Mouse (Mus musculus): ENCODE measurements around the gene H2-Ob. TPM values are rescaled to one million over a fixed set of nuclear protein-coding genes. Genes with fewer than 3 reads are reported as not detected.
"Not testable (repeated sequence)": the region's sequence is repeated elsewhere in the genome, so short reads cannot be mapped to it uniquely, and the experiment has no call there.

H2-Ob gene
- total RNA-seq, 2 experiments from 2014 or later = 0.83 to 0.84 TPM

DNA sequence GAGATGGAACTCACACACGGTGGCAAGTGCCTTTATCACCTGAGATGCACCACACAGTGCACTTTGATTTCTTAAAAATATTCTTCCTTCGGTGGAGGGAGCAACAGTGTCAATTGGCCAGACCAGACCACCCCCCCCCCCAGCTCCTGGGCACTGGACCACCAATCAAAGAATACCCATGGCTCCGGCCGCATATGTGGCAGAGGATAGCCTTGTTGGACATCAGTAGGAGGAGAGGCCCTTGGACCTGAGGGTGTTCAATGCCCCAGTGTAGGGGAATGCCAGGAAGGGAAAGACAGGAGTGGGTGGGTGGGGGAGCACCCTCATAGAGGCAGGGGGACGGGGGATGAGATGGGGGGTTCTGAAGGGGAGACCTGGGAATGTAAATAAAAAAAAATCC is 32.0 kb upstream of the H2-Ob start:
- DNase-seq = no peak
- intact Hi-C loops (cut with DNase I) = loop anchor here (2.0 kb wide), 1 partner anchor 34 kb away; no protein-coding TSS in a partner anchor

DNA sequence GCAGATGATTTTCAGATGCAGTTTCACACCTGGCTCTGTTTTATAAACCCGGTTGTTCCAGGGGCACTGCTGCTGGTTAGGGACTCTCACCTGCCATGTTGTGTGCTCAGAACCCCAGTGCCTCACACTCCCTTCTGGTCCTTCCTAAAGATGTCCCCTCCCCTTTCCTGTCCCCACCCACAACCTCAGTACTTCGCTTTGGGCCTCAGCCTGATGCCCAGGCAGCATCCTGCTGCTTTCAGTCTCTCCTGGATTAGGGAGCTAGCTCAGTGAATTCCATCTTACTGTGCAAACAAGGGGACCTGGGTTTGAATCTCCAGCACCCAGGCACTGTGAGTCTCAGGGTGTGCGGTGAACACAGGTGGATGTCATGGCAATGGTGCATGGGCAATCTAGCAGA is 31.2 kb upstream of the H2-Ob start:
- no peak for DNase-seq
- intact Hi-C loops (cut with DNase I) = loop anchor here (2.0 kb wide), 1 partner anchor 33 kb away; no protein-coding TSS in a partner anchor

DNA sequence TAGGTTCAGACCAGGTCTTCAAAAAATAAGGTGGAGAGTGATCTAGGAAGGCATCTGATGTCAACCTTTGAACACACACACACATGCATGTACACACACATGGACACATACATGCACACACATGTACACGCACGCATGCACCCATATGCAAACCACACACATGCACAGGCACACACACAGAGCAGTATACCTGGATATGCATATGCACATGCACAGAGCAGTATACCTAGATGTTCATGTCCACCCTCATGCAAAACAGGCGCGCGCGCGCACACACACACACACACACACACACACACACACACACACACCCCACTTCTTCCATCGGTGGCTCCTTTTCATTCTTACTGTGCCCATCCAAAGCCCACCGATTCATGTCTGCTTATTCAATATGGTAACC is 30.8 kb upstream of the H2-Ob start:
- intact Hi-C loops (cut with DNase I) = loop anchor here (2.0 kb wide), 1 partner anchor 33 kb away; no protein-coding TSS in a partner anchor
- no peak for DNase-seq

DNA sequence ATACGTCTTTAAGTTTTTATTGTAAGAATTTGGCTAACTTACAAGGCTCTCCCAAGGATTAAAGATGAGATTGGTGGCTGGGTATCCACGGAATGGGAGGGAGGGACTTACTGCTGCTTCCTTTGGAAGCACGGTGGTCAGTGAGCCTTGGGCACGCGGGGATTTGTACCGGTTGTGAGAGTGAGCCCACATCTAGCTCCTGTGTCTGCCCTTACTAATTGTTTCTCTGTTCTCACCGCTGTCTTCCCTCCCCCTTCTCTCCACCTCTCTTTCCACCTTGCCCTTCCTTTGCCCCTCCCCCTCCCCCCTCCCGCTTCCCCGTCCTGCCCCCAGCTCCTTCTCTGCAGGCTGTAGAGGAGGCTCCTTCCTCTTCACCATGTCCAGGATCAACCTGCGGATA is 30.3 kb upstream of the H2-Ob start:
- DNase-seq = no peak
- intact Hi-C loops (cut with DNase I) = no loop called here

DNA sequence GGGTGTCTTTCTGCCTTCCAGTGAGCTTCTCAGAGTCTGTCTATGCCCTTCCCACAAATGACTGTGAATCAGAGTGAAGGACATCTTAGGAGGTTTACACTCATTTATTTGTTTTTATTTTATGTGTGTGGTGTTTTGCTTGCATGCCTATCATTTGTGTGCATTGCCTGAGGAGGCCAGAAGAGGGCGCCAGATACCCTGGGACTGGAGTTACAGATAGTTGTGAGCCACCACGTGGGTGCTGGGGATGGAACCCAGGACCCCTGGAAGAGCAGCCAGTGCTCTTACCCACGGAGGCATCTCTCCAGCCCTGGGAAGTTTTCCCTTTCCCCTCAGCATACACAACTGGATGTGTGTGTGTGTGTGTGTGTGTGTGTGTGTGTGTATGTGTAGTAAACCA is 29.0 kb upstream of the H2-Ob start:
- intact Hi-C loops (cut with DNase I) = no loop called here
- no peak for DNase-seq

DNA sequence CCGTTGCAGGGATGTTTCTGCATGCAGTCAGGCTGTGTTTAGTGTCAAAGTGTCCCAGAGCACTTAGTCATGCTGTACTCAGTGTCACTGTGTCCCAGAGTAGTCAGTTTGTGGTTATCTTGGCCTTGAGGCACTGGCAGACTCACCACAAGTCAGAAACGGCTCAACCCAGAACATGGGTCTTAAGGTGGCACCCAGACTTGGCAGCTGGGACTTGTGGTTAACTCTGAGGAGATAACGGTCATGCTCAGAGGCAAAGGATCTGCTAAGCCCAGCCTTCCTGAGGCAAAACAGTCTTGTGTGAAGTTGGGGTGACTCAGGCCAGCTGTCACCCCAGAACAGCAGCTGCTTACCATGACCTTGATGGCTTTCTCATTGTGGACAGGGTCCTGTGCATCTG is 28.1 kb upstream of the H2-Ob start:
- intact Hi-C loops (cut with DNase I) = no loop called here
- DNase-seq = no peak

DNA sequence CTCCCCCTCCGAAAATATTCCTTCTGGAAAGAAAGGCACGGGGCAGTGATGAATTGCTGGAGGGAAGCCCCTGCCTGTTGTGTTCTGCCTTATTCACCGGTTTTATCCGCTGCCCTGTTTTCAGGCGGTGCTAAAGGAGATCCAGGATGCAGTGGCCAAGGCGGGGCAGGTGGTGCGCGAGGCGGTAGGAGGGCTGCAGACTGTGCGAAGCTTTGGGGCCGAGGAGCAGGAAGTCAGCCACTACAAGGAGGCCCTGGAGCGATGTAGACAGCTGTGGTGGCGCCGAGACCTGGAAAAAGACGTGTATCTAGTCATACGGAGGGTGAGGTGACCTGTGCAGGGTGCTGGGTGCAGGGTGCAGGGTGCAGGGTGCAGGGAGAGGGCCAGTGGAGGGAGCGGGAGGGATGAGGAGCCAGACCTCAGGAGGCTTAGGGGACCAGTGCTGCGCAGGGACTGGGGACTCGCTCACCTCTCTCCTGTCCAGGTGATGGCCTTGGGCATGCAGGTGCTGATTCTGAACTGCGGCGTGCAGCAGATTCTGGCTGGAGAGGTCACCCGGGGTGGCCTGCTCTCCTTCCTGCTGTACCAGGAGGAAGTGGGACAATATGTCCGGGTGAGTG is 26.8 kb upstream of the H2-Ob start:
- intact Hi-C loops (cut with DNase I) = no loop called here
- DNase-seq = no peak

DNA sequence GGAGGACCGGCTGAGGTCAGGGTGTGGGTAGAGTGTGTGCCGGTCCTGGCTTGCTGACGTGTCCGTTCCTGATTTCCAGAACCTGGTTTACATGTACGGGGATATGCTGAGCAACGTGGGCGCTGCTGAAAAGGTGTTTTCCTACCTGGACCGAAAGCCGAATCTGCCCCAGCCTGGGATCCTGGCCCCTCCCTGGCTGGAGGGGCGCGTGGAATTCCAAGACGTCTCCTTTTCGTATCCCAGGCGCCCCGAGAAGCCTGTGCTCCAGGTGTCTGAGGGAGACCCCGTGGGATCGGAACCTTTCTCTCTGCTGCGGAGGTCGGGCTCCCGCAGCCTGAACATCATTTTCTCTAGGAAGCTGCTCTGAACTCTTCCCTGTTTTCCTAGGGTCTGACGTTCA is 24.8 kb upstream of the H2-Ob start:
- DNase-seq = no peak
- intact Hi-C loops (cut with DNase I) = no loop called here

DNA sequence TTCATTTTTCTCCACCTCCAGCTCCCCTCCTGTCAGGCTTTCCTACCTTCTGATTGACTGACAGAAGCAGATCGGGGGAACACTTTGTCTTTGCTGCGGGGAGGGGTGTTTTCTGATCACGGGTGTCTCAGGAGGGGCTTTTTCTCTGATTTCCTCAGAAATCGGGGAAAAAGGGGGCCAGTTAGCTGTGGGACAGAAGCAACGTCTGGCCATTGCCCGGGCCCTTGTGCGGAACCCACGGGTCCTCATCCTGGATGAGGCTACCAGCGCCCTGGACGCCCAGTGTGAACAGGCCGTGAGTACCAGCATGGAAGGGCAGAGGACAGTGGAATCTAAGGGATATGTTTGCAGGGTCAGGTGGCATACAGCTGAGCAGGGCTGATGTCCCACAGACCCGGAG is 23.5 kb upstream of the H2-Ob start:
- no peak for DNase-seq
- intact Hi-C loops (cut with DNase I) = no loop called here

DNA sequence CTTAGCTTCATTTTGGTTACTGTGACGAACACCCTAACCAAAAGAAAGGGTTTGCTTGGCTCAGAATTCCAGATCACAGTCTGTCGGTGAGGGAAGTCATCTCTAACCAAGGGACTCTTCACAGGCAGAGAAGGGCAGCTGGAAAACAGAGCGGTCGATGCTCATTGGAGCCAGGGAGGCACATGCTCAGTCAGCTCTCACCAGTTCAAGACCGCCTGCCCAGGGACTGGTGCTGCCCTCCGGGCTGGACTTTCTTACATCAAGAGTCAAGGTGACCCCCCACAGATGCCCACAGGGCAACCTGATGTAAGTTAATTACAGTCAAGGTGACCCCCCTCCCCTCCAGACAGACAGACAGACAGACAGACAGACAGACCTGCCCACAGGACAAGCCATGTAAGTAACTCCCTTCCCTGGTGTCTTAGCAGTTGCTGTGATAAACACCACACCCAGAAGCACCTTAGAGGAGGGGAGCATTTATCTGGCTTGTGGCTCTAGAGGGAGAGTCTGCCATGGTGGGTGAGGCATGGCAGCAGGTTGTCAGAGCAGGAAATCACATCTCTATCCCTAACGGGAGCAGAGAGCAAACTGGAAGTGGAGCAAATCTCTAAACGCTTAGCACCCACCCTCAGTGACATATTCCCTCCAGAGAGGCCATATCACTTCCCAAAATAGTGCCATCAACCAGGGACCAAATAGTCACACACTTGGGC is 21.3 kb upstream of the H2-Ob start:
- no peak for DNase-seq
- intact Hi-C loops (cut with DNase I) = no loop called here

DNA sequence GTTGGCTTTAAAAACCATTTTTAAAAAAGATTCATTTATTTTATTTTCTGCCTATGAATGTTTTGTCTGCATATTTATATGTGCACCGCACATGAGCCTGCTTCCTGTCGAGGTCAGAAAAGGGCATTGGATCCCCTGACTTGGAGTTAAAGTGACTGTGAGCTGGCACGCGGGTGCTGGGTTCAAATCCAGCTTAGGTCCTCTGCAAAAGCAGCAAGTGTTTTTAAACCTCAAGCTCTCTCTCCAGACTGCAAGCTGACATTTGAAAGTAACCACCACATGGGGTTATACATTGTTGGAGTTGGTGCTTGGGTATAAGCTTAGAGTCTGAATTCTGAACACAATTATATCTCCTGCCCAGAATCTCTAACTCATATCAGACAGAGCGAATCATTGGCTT is 20.7 kb upstream of the H2-Ob start:
- intact Hi-C loops (cut with DNase I) = no loop called here
- no peak for DNase-seq

DNA sequence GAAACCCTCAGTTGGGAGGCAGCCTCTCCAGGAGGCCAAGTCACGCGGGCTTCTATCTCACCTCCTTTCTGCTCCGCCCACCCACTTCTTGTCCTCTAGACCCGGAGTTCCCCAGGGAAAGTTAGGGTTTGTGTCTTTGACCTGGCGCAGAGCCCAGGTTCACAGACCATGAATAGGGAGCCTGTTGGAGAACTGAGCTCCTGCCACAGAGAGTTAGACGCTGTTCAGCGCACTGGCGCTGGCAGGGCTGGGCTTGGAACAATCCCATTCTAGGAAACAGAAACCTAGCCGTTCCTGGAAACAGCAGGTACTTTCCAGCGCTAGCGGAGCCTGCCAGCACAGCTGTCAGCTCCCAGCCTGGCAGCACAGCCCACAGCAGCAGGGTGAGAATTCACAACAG is 20.0 kb upstream of the H2-Ob start:
- DNase-seq = peak; percentile 76 to 77
- intact Hi-C loops (cut with DNase I) = no loop called here

DNA sequence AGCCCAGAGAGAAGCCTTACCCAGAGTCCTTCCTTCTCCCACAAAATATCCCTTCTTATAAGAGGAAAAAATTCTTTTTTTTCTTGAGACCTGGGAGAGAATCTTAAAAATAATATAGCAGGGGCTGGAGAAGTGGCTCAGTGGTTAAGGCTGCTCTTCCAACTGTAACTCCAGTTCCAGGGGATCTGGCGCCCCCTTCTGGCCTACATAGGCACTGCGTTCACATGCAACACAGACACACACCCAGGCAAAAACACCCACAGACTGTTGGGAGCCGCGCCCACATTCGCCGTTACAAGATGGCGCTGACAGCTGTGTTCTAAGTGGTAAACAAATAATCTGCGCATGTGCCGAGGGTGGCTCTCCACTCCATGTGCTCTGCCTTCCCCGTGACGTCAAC is 19.6 kb upstream of the H2-Ob start:
- intact Hi-C loops (cut with DNase I) = not testable (repeated sequence)

DNA sequence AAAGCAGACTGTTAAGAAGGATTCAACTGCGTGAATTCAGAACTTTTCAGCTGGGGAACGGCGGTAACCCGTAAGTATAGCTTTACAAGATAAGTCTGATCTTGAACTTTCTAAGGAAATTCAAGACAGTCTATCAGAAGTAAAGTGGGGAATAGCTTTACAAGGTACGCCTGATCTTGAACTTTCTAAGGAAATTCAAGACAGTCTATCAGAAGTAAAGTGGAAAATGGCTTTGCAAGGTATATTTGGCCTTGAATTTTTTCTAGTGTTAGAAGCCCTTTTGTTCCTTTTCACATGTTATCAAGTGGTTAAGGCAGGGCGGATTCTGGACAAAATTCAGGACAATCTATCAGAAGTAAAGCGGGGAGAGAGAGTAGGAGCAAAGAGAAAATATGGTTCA is 18.9 kb upstream of the H2-Ob start:
- intact Hi-C loops (cut with DNase I); DNase-seq: not testable (repeated sequence)

More for the DNA sequence above, 19.6 kb upstream of the H2-Ob start:
- DNase-seq = peak in 1 of 2 experiments; percentile 76

DNA sequence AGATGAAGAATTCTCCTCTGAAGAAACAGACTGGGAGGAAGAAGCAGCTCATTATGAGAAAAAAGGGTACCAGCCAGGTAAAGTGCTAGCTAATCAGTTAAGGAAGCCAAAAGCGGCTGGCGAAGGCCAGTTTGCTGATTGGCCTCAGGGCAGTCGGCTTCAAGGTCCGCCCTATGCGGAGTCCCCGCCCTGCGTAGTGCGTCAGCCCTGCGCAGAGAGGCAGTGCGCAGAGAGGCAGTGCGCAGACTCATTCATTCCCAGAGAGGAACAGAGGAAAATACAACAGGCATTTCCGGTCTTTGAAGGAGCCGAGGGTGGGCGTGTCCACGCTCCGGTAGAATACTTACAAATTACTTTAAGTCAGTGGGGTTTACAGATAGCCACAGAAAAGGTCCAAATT is 18.3 kb upstream of the H2-Ob start:
- DNase-seq; intact Hi-C loops (cut with DNase I): not testable (repeated sequence)

DNA sequence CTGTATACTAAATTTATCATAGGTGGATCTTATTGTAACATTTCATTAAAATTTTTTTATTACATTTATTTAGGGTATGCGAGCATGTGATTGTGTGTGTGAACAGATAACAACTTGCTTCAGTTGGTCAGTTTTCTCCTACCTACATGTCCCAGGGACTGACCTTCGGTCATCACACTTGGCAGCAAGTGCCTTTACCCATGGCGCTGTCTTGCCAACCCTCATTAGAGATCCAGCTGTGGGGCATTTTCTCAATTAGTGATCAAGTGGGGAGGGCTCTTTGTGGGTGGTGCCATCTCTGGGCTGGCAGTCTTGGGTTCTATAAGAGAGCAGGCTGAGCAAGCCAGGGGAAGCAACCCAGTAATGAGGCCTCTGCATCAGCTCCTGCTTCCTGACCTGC is 13.9 kb upstream of the H2-Ob start:
- intact Hi-C loops (cut with DNase I) = no loop called here
- no peak for DNase-seq

DNA sequence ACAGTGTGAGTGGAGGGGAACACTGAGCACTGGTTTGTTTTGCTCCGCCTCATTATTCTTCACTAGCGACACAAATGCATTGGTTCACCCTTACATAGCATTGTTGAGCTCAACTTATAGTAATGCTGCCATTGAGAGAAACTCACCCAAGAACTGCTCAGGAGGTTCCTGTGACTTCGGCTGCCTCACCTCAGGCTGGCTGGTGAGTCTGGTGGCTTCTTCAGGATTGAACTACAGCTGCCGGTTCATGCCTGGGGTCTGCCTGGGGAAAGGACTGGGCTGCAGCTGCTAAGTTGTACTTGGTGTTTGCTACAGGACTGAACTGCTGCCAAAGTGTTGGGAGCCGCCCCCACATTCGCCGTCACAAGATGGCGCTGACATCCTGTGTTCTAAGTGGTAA is 13.3 kb upstream of the H2-Ob start:
- intact Hi-C loops (cut with DNase I) = no loop called here
- no peak for DNase-seq

DNA sequence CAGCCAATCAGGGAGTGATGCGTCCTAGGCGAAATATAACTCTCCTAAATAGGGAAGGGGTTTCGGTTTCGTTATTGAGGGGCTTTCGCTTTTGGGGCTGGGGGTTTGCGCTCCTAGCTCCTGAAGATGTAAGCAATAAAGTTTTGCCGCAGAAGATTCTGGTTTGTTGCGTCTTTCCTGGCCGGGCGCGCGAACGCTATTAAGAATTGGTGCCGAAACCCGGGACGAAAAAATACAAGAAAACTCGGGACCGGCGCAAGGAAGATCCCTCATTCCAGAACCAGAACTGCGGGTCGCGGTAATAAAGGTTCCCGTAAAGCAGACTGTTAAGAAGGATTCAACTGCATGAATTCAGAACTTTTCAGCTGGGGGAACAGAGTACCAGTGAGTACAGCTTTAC is 12.8 kb upstream of the H2-Ob start:
- DNase-seq; intact Hi-C loops (cut with DNase I): not testable (repeated sequence)

DNA sequence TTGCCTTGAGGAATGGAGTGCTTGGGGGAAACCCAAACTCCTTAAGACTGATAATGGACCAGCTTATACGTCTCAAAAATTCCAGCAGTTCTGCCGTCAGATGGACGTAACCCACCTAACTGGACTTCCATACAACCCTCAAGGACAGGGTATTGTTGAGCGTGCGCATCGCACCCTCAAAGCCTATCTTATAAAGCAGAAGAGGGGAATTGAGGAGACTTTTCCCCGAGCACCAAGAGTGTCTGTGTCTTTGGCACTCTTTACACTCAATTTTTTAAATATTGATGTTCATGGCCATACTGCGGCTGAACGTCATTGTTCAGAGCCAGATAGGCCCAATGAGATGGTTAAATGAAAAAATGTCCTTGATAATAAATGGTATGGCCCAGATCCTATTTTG is 7.7 kb upstream of the H2-Ob start:
- DNase-seq; intact Hi-C loops (cut with DNase I): not testable (repeated sequence)

DNA sequence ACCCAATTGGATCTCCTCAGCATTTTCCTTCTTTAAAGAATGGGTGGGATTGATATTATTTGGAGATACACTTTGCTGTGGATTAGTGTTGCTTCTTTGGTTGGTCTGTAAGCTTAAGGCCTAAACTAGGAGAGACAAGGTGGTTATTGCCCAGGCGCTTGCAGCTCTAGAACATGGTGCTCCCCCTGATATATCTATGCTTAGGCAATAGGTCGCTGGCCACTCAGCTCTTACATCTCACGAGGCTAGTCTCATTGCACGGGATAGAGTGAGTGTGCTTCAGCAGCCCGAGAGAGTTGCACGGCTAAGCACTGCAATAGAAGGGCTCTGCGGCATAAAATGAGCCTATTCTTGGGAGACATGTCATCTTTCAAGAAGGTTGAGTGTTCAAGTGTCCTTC is 6.7 kb upstream of the H2-Ob start:
- intact Hi-C loops (cut with DNase I); DNase-seq: not testable (repeated sequence)

DNA sequence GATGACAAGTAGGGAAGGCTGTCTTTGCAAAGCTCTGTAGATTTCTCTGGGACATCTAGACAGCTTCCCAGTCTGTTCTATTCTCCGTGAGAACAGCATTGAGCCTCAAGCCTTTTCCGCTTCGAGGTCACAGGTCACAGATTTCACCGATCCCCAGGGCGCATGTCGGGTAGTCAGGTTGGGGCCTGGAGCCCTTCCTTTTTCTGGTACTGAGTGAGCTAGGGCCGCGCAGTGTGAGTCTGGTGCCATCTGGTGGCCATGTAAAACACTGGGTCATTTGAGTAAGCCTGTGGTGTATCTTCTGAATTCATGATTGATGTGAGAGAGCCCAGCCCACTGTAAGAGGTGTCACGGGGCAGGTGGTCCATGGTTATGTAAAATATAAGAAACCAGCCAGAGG is 3.8 kb upstream of the H2-Ob start:
- intact Hi-C loops (cut with DNase I) = loop anchor here (1.0 to 5.0 kb wide), 5 partner anchors 31 to 158 kb away; partner anchors contain the start of genes Psmb9 and Tap1
- DNase-seq = peak; percentile 82 to 83

DNA sequence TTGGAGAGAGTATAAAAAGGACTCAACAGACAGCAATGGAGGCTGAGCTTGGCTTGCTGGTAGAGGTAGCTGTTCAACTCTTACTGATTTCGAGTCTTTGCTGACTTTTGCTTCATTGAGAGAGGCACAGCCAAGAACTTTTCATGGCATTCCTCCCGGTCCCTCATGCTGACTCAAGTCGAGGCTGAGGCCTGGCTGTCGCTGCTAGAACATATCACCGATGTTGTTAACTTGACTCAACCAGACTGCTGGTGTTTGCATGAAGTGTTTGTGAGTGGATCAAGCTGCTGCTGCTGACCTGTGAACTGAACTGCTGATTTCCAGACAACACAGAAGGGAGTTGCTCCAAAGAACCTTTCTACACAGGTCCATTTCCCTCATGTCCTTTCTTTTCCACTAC is 2.0 kb upstream of the H2-Ob start:
- intact Hi-C loops (cut with DNase I) = loop anchor here (5.0 kb wide), 3 partner anchors 49 to 159 kb away; partner anchors contain the start of genes Psmb9 and Tap1
- no peak for DNase-seq

Measured in heart, postnatal 36 days (tissue).